Mouse (Mus musculus): ENCODE data around the gene Elavl2.
"Not testable (repeated sequence)": the region's sequence is repeated elsewhere in the genome, so short reads cannot be mapped to it uniquely, and the experiment has no call there.

The Elavl2 gene

GRCm38 (mm10) chr4:91310801-91311200, 89.8 kb downstream of the Elavl2 start:
- no peak for DNase-seq

GRCm38 (mm10) chr4:91297706-91298105, 102.9 kb downstream of the Elavl2 start:
- no peak for DNase-seq

- DNase-seq = no peak
Measured at GRCm38 (mm10) chr4:91295317-91295716, 105.3 kb downstream of the Elavl2 start.

- no peak for DNase-seq
Measured at GRCm38 (mm10) chr4:91291526-91291925, 109.1 kb downstream of the Elavl2 start.

- DNase-seq = no peak
Measured at GRCm38 (mm10) chr4:91290373-91290772, 110.2 kb downstream of the Elavl2 start.

- DNase-seq = no peak
Measured at GRCm38 (mm10) chr4:91289151-91289550, 111.4 kb downstream of the Elavl2 start.

- DNase-seq = no peak
Measured at GRCm38 (mm10) chr4:91268390-91268789, 132.2 kb downstream of the Elavl2 start.

GRCm38 (mm10) chr4:91263733-91264440, 136.7 kb downstream of the Elavl2 start:
- no peak for DNase-seq

- DNase-seq = no peak
Measured at GRCm38 (mm10) chr4:91262839-91263238, 137.7 kb downstream of the Elavl2 start.

GRCm38 (mm10) chr4:91260622-91261021, 140.0 kb downstream of the Elavl2 start:
- DNase-seq = no peak

- no peak for DNase-seq
Measured at GRCm38 (mm10) chr4:91248650-91249049, 151.9 kb downstream of the Elavl2 start.

- not testable (repeated sequence) for DNase-seq
Measured at GRCm38 (mm10) chr4:91245136-91245535, 155.4 kb downstream of the Elavl2 start.

GRCm38 (mm10) chr4:91244554-91244953, 156.0 kb downstream of the Elavl2 start:
- no peak for DNase-seq

- no peak for DNase-seq
Measured at GRCm38 (mm10) chr4:91243896-91244295, 156.7 kb downstream of the Elavl2 start.

GRCm38 (mm10) chr4:91238739-91239485, 161.7 kb downstream of the Elavl2 start:
- no peak for DNase-seq

- no peak for DNase-seq
Measured at GRCm38 (mm10) chr4:91236976-91237375, 163.6 kb downstream of the Elavl2 start.

GRCm38 (mm10) chr4:91234941-91235340, 165.6 kb downstream of the Elavl2 start:
- no peak for DNase-seq

GRCm38 (mm10) chr4:91233599-91233998, 167.0 kb downstream of the Elavl2 start:
- DNase-seq = no peak

- no peak for DNase-seq
Measured at GRCm38 (mm10) chr4:91230439-91230863, 170.1 kb downstream of the Elavl2 start.

- DNase-seq = no peak
Measured at GRCm38 (mm10) chr4:91228341-91228740, 172.2 kb downstream of the Elavl2 start.

GRCm38 (mm10) chr4:91223811-91224210, 176.8 kb downstream of the Elavl2 start:
- DNase-seq = no peak

GRCm38 (mm10) chr4:91219322-91219721, 181.3 kb downstream of the Elavl2 start:
- no peak for DNase-seq

GRCm38 (mm10) chr4:91213917-91214316, 186.7 kb downstream of the Elavl2 start:
- DNase-seq = no peak
